Mouse (Mus musculus) lung, postnatal 14 days (tissue): ENCODE measurements at regions not wholly inside any gene's neighbourhood (a gene's known extent, or its start where the extent isn't known, plus 50 kb on each side); places are given as distances from the start of the nearest gene placed in this dataset.
"Not testable (repeated sequence)": the region's sequence is repeated elsewhere in the genome, so short reads cannot be mapped to it uniquely, and the experiment has no call there.

ENCODE experiments used
- DNase-seq: peaks from one replicate; pipeline ENCODE4 v3.0.0; 2021

DNA sequence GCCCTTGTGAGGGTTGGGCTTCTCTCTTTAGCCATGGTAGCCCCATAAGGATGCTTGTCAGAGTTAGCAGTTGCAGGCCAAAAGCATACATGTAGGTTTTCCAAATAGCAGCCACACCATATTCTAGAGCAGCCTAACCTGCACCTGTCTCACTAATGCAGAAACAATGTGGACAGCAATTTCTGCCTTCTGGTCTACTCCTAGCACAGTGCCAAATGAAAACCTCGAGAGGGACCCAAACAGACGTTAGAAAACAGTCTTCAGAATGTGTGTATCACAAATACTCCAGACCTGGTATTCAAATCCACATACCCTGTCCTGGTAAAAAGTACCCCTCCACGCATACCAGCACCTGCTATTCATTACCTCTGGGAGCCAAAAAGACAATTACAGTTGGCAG lies 368.9 kb upstream of the Ngly1 start:
- DNase-seq = no peak

DNA sequence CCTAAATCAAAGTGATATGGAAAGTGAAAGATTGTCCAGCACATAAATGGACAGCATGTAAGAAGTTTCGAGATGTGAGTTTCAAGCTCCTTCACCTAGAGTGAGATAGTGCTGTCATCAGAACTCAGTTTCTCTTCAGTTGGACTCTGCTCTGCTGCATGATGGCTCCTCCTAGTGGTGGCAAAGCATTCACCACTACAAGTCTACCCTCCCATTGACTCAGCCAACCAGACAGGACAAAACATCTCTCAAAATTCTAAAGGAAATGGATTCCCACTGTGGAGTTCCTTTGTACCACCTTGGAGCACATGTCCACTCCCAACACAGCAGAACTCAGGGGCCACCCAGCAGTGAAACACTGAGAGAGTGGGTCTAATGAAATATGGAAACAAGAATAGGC lies 367.8 kb upstream of the Ngly1 start:
- DNase-seq = peak; percentile 57

GRCm38 (mm10) chr14:15884641-15885340 lies 364.3 kb upstream of the Ngly1 start:
- no peak for DNase-seq

DNA sequence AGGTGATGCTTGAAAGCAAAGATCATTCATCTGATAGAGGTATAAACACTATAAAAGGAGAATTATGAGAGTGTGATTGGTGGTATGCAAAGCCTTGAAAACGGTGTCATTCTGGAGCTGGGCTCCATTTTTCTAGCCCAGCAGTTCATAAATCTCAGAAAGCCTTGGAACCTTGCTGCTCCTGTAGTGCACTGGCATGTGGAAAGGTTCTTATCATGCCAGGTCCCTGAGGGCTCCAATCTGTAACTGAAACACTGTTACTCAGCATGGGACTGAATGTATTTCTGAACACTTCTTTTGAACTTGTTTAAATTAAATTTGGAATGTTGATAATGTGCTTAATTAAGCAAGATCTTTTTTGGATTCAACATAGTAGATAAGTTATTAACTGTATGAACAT lies 352.0 kb upstream of the Ngly1 start:
- DNase-seq = no peak

DNA sequence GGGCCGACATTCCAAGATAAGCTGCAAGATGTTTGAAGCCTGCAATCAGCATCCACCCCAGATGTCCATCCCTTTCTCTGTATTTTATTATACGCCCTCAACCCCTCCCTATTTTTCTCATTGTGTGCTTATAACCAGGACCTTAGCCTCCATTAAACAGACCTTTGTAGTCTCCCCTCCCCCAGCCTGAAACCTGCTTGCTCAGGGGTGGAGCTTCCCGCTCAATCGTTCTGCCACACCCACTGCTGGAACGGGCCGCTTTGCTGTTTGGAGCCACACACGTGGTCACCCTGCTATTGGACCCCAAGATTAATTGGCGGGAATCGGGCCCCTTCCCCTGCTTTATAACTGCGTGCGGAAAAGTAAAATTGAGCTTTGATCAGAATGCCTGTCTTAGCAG lies 342.7 kb upstream of the Ngly1 start:
- DNase-seq = not testable (repeated sequence)

GRCm38 (mm10) chr14:15913206-15913605 lies 335.9 kb upstream of the Ngly1 start:
- not testable (repeated sequence) for DNase-seq

GRCm38 (mm10) chr14:15914176-15914575 lies 334.9 kb upstream of the Ngly1 start:
- no peak for DNase-seq

- not testable (repeated sequence) for DNase-seq
Observed at GRCm38 (mm10) chr14:15924676-15925075, 324.4 kb upstream of the Ngly1 start.

- no peak for DNase-seq
Observed at GRCm38 (mm10) chr14:15934729-15935128, 314.4 kb upstream of the Ngly1 start.

GRCm38 (mm10) chr14:15970321-15970720 lies 278.8 kb upstream of the Ngly1 start:
- DNase-seq = no peak

DNA sequence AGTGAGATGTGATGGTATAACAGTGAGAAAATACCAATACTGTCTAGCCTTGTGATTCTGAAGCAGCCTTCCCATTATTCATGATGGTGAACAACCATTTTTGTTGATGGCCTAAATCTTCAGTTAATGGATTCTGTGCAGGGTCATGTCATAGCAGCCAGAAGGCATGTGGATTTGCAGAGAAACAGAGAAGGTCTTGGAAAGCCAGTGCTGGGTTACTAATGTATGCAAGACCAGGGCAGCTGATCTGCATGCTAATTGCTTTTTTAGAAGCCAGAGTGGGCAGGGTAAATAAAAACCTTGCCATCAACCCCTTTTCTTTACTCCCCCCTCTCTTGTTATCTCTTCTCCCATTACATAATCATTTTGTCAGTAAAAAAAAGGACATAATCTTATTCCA lies 278.3 kb upstream of the Ngly1 start:
- DNase-seq = no peak

- no peak for DNase-seq
Observed at GRCm38 (mm10) chr14:15971306-15971705, 277.8 kb upstream of the Ngly1 start.

- no peak for DNase-seq
Observed at GRCm38 (mm10) chr14:15977366-15977765, 271.7 kb upstream of the Ngly1 start.

GRCm38 (mm10) chr14:15978329-15978728 lies 270.8 kb upstream of the Ngly1 start:
- DNase-seq = no peak

- no peak for DNase-seq
Observed at GRCm38 (mm10) chr14:16005409-16005808, 243.7 kb upstream of the Ngly1 start.

DNA sequence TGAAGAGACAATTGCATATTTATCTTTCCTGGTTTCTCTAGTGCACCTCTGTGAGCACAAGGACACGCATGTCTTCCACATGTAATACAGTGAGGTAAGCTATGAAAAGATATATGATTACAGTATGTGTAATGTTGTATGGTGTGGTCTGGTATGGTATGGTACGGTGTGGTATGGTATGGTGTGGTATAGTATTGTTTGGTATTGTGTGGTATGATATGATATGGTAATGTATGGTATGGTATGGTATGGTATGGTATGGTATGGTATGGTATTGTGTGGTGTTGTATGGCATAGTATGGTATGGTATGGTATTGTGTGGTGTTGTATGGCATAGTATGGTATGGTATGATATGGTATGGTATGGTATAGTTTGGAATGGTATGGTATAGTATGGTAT lies 242.1 kb upstream of the Ngly1 start:
- no peak for DNase-seq

DNA sequence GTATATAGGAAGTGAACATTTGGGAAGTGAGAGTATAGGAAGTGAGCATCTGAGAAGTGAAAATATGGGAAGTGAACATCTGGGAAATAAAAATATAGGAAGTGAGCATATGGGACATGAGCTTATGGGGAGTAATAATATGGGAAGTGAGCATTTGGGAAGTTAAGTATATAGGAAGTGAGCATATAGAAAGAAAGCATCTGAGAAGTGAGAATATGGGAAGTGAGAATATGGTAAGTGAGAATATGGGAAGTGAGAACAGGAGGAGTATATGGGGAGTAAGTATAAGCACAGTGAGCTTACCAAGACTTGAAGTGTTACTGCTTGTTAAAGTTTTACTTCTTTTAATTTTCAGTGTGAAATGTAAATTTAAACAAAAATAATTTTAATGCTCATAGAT lies 239.3 kb upstream of the Ngly1 start:
- no peak for DNase-seq

DNA sequence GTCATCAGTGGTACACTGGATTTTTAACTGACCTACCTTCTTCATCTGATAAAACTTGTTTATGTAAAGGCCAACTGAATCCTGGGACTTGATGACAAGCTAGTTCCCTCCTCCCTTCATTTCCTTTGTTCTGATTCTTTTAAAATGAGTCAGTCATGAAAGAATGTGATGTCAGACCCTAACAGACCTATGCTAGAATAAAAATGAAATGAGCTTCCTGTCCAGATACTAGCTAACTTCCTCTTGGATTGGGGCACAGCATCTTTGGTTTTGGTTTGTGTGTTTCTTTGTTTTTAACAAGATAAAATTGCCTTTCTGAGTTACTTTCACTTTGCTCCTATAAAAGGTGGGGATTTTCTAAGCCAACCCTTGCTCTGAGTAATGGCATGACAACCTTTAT lies 225.2 kb upstream of the Ngly1 start:
- no peak for DNase-seq

GRCm38 (mm10) chr14:16037771-16038170 lies 211.3 kb upstream of the Ngly1 start:
- DNase-seq = no peak

GRCm38 (mm10) chr14:16038336-16038735 lies 210.7 kb upstream of the Ngly1 start:
- no peak for DNase-seq

DNA sequence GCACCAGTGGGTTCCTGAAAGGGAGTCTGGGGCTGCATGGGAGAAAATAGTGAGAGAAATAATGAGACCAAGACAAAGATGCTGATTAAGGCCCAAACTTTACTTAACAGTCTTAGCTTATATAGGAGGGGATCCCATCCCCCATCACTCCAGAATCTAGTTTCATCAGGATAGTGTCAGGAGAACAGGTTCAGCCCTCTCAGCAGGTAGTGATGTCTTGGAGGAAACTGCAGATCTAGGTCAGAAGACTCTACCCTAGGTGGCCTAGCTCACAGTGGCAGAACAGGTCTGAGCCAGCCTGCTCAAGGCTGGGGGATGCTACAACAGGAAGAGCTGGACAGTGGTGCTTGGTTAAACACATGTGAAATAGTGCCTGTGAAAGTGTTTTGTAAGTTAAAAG lies 204.6 kb upstream of the Ngly1 start:
- no peak for DNase-seq

GRCm38 (mm10) chr14:16072534-16072933 lies 176.5 kb upstream of the Ngly1 start:
- not testable (repeated sequence) for DNase-seq

- no peak for DNase-seq
Observed at GRCm38 (mm10) chr14:16074089-16074488, 175.0 kb upstream of the Ngly1 start.

GRCm38 (mm10) chr14:16079096-16079495 lies 170.0 kb upstream of the Ngly1 start:
- no peak for DNase-seq

DNA sequence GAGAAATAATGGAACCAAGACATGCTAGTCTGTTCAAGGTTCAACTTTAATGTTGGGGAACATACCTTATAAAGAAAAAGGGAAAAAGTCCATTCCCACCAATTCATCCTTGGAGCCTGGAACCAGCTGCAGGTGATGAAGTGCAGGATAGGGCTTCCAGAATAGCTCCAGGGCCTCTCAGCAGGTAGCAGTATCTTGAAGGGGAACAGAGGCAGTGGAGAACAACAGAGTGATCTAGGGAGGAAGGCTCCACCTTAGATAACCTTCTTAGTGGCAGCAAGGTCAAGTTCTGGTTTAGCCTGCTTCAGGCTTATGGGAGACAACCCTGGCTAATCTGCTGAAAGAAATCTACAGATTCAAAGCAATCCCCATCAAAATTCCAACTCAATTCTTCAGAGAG lies 161.8 kb upstream of the Ngly1 start:
- not testable (repeated sequence) for DNase-seq
